Mouse (Mus musculus): ENCODE measurements at regions not wholly inside any gene's neighbourhood (a gene's known extent, or its start where the extent isn't known, plus 50 kb on each side); places are given as distances from the start of the nearest gene placed in this dataset.

DNA sequence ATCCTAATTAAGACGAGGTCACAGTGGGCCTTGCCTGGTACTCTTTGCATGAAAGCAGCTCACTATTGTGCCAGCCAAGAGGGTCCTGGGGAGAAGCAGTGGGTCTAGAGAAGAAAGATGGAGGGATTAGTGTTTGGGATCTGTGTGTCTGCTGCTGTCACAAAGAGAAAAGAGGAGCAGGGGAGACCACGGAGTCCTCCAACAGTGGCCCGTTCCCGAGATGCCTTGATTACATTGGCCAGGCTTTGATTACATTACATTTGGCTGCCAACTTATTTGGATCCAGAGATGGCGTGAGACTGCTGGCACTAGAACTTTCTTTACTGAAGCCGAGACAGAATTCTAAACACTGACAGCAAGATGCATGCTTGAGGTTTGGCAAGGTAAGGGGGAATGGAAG is 78.4 kb upstream of the Slc1a3 start:
- Histone ChIP-seq H3K4me3 (ENCODE audit: low read depth, low read length) (no peak overlapping the region), H3K9me3 (replicated peaks; ENCODE audit: control insufficient read depth, low read length) (no peaks in the 10 kb centered on the region), H3K27ac (ENCODE audit: low read depth, low read length) (no peak overlapping the region), H3K4me2 (no peak overlapping the region), H3K27me3 (ENCODE audit: control insufficient read depth, insufficient read depth, low read length) (no peaks in the 10 kb centered on the region), H3K36me3 (ENCODE audit: control insufficient read depth, insufficient read depth, low read length) (no peaks in the 10 kb centered on the region), H3K9ac (ENCODE audit: low read depth, low read length) (no peak overlapping the region), H3K4me1 (ENCODE audit: control insufficient read depth, insufficient read depth, low read length) (no peaks in the 10 kb centered on the region)
- no peak for ATAC-seq (replicated peaks; ENCODE audit: insufficient number of reproducible peaks, low FRiP score, low TSS enrichment)
- 80% methylated on average over 6 of the region's 6 CpGs for WGBS (ENCODE audit: insufficient replicate concordance)

DNA sequence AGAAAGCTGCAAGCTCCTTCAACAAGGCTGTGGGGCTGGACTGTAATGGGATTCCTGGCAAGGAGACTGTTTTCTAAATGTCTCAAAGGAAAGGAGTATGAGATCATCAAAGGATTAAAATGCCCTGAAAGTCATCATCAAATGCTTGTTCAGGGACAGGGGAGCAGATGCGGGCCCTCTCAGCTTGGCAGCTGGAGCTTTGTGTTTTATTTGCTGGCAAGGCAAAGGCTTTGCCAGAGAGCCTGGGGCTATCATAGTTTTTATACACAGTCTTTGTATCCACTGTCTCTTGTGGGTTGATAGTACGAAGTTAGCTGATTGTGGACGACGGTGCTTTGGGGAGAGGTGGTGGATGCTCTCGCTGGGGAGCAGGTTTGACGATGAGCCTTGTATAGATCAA is 75.0 kb upstream of the Slc1a3 start:
- H3K4me1 ChIP-seq (ENCODE audit: control insufficient read depth, insufficient read depth, low read length): no peaks in the 10 kb centered on the region
- H3K9ac ChIP-seq (ENCODE audit: low read depth, low read length): no peak overlapping the region
- no peak for ATAC-seq (replicated peaks; ENCODE audit: insufficient number of reproducible peaks, low FRiP score, low TSS enrichment)
- H3K4me3 ChIP-seq (ENCODE audit: low read depth, low read length): no peak overlapping the region
- no peak overlapping the region for H3K4me2 ChIP-seq
- H3K27ac ChIP-seq (ENCODE audit: low read depth, low read length): no peak overlapping the region
- H3K9me3 ChIP-seq (replicated peaks; ENCODE audit: control insufficient read depth, low read length): no peaks in the 10 kb centered on the region
- WGBS (ENCODE audit: insufficient replicate concordance): 78% methylated on average over 6 of the region's 6 CpGs
- no peaks in the 10 kb centered on the region for H3K27me3 ChIP-seq (ENCODE audit: control insufficient read depth, insufficient read depth, low read length)
- H3K36me3 ChIP-seq (ENCODE audit: control insufficient read depth, insufficient read depth, low read length): no peaks in the 10 kb centered on the region

DNA sequence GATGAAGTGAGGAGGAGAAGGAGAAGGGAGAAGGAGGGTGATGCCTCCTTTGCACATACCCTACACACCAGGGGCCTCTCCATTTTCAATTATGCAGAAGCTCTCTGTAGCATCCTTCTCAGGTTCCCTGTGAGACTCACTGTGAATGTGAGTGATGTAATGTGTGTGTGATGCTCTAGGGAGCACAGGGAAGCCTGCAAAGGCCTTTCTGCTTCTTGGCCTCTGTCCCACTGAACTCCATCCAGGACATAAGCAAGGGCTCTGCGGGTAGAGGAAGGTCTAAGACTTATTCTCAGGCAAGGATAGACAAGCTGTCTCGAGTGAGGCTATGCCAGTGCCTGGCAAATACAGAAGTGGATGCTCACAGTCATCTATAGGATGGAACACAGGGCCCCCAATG is 73.0 kb upstream of the Slc1a3 start:
- Histone ChIP-seq H3K36me3 (ENCODE audit: control insufficient read depth, insufficient read depth, low read length) (no peaks in the 10 kb centered on the region), H3K27ac (ENCODE audit: low read depth, low read length) (no peak overlapping the region), H3K9me3 (replicated peaks; ENCODE audit: control insufficient read depth, low read length) (no peaks in the 10 kb centered on the region), H3K27me3 (ENCODE audit: control insufficient read depth, insufficient read depth, low read length) (no peaks in the 10 kb centered on the region), H3K4me3 (ENCODE audit: low read depth, low read length) (no peak overlapping the region), H3K4me1 (ENCODE audit: control insufficient read depth, insufficient read depth, low read length) (no peaks in the 10 kb centered on the region), H3K4me2 (no peak overlapping the region), H3K9ac (ENCODE audit: low read depth, low read length) (no peak overlapping the region)
- WGBS (ENCODE audit: insufficient replicate concordance): 67% methylated on average over 2 of the region's 2 CpGs
- ATAC-seq (replicated peaks; ENCODE audit: insufficient number of reproducible peaks, low FRiP score, low TSS enrichment): no peak

DNA sequence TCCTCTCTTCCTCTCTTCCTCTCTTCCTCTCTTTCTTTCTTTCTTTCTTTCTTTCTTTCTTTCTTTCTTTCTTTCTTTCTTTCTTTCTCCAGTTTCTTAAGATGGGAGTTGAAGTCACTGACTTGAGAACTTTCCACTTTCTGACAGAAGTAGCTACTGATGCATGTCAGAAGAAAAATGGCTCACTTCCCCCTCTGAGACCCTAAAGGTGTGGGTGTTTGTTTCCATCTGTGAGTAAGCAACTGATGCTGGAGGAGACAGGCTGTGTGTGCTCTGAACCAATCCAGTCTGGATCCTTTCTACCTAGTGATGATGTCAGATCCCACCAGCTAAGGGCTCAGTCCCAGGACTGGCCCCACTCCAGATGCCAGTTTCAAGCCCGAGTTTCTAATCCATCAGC is 72.5 kb upstream of the Slc1a3 start:
- Histone ChIP-seq H3K9ac (ENCODE audit: low read depth, low read length) (no peak overlapping the region), H3K4me1 (ENCODE audit: control insufficient read depth, insufficient read depth, low read length) (no peaks in the 10 kb centered on the region), H3K36me3 (ENCODE audit: control insufficient read depth, insufficient read depth, low read length) (no peaks in the 10 kb centered on the region), H3K27me3 (ENCODE audit: control insufficient read depth, insufficient read depth, low read length) (no peaks in the 10 kb centered on the region), H3K9me3 (replicated peaks; ENCODE audit: control insufficient read depth, low read length) (no peaks in the 10 kb centered on the region), H3K27ac (ENCODE audit: low read depth, low read length) (no peak overlapping the region), H3K4me3 (ENCODE audit: low read depth, low read length) (no peak overlapping the region), H3K4me2 (no peak overlapping the region)
- ATAC-seq (replicated peaks; ENCODE audit: insufficient number of reproducible peaks, low FRiP score, low TSS enrichment): no peak
- WGBS (ENCODE audit: insufficient replicate concordance): 70% methylated on average over 1 of the region's 1 CpGs

DNA sequence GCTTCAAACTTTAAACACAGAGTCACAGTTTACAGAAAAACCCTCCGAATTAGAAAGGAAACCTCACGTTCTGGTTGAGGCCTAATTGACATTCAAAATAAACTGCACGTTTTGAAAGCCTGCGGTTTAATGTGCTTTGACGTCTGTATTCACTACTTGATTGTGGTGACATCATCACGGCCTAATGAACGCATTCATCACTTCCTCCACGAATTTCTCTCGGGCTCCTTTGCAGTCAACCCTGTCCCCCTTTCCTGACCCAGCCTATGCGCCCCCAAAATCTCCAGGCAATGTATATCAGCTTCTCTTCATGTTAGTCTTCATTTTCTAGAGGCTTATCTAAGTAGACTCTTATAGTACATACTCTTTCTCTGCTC is 71.6 kb upstream of the Slc1a3 start:
- no peaks in the 10 kb centered on the region for H3K36me3 ChIP-seq (ENCODE audit: control insufficient read depth, insufficient read depth, low read length)
- 80% methylated on average over 10 of the region's 10 CpGs for WGBS (ENCODE audit: insufficient replicate concordance)
- no peak overlapping the region for H3K4me2 ChIP-seq
- H3K4me3 ChIP-seq (ENCODE audit: low read depth, low read length): no peak overlapping the region
- ATAC-seq (replicated peaks; ENCODE audit: insufficient number of reproducible peaks, low FRiP score, low TSS enrichment): no peak
- H3K9ac ChIP-seq (ENCODE audit: low read depth, low read length): no peak overlapping the region
- no peaks in the 10 kb centered on the region for H3K27me3 ChIP-seq (ENCODE audit: control insufficient read depth, insufficient read depth, low read length)
- no peaks in the 10 kb centered on the region for H3K4me1 ChIP-seq (ENCODE audit: control insufficient read depth, insufficient read depth, low read length)
- no peak overlapping the region for H3K27ac ChIP-seq (ENCODE audit: low read depth, low read length)
- H3K9me3 ChIP-seq (replicated peaks; ENCODE audit: control insufficient read depth, low read length): no peaks in the 10 kb centered on the region

DNA sequence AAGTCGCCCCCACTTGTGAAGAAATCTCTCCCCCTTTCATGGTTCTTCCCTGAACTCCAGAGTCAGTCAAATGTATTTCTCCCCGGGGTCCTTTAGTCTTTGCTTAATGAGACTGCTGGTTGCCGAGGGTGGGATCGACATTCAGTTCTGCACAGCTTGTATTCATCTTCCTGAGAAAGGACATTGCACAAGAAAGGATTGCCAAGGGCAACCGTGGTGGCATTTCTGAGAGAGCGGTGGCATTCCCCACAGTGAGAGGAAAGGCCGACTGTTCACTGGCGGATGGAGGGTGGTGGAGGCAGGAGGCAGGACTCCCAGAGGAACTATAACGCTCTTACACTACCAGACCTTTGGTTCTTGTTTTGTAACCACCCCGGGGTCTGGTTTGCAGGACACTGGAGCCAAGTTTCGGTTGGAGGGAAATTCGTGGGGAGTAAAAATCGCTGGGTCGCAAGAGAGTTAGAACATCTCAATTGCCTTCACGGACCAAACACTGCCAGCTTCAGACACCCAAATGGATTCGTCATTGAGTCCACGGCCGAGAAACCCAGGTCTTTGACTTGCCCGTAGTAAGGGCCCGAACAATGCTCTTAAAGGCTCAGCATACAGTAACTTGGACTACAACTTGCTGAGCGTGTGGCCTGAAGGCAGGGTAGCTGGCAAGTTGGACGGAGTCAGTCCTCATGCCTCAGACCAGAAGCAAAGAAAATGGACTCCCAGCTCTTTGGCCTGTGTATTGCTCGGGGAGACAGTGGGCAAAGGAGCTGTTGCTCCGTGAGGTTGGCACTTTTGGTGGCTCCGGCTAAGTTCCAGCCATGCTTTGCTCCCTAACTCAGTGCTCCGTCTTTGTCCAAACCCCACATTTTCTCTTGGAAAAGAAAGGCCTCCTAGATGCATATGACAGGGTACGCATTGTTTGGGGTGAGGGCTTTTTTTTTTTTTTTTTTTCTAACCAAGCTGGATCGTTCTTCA is 70.9 kb upstream of the Slc1a3 start:
- Histone ChIP-seq H3K4me2 (no peak overlapping the region), H3K27me3 (ENCODE audit: control insufficient read depth, insufficient read depth, low read length) (no peaks in the 10 kb centered on the region), H3K9ac (ENCODE audit: low read depth, low read length) (no peak overlapping the region), H3K36me3 (ENCODE audit: control insufficient read depth, insufficient read depth, low read length) (no peaks in the 10 kb centered on the region), H3K9me3 (replicated peaks; ENCODE audit: control insufficient read depth, low read length) (no peaks in the 10 kb centered on the region), H3K4me3 (ENCODE audit: low read depth, low read length) (no peak overlapping the region), H3K4me1 (ENCODE audit: control insufficient read depth, insufficient read depth, low read length) (no peaks in the 10 kb centered on the region), H3K27ac (ENCODE audit: low read depth, low read length) (no peak overlapping the region)
- no peak for ATAC-seq (replicated peaks; ENCODE audit: insufficient number of reproducible peaks, low FRiP score, low TSS enrichment)
- 90% methylated on average over 28 of the region's 28 CpGs for WGBS (ENCODE audit: insufficient replicate concordance)

DNA sequence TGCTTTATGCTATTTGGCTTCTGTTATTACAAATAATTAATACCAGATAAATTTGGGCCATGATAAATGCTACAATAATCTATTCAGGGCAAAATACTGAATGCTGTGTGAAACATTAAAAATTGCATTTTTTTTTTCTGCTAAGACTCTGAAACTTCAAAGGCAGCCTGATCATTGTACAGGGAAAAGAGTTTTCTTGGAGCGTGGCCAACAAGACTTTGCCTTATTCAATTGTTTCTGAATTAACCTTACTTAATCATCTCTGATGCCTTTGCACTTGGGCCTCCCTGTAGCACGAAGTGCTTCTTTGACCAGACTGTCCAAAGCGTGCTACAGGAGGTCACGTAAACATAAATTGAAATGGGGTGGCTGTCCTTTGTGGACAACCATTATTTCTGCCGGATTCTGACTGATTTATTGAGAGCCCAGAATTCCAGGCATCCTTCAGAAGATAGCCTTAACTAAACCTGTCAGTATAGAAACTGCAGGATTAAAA is 69.9 kb upstream of the Slc1a3 start:
- Histone ChIP-seq H3K9ac (ENCODE audit: low read depth, low read length) (no peak overlapping the region), H3K27ac (ENCODE audit: low read depth, low read length) (no peak overlapping the region), H3K4me1 (ENCODE audit: control insufficient read depth, insufficient read depth, low read length) (no peaks in the 10 kb centered on the region), H3K9me3 (replicated peaks; ENCODE audit: control insufficient read depth, low read length) (no peaks in the 10 kb centered on the region), H3K4me3 (ENCODE audit: low read depth, low read length) (no peak overlapping the region), H3K36me3 (ENCODE audit: control insufficient read depth, insufficient read depth, low read length) (no peaks in the 10 kb centered on the region), H3K4me2 (no peak overlapping the region), H3K27me3 (ENCODE audit: control insufficient read depth, insufficient read depth, low read length) (no peaks in the 10 kb centered on the region)
- ATAC-seq (replicated peaks; ENCODE audit: insufficient number of reproducible peaks, low FRiP score, low TSS enrichment): no peak
- 80% methylated on average over 5 of the region's 5 CpGs for WGBS (ENCODE audit: insufficient replicate concordance)

DNA sequence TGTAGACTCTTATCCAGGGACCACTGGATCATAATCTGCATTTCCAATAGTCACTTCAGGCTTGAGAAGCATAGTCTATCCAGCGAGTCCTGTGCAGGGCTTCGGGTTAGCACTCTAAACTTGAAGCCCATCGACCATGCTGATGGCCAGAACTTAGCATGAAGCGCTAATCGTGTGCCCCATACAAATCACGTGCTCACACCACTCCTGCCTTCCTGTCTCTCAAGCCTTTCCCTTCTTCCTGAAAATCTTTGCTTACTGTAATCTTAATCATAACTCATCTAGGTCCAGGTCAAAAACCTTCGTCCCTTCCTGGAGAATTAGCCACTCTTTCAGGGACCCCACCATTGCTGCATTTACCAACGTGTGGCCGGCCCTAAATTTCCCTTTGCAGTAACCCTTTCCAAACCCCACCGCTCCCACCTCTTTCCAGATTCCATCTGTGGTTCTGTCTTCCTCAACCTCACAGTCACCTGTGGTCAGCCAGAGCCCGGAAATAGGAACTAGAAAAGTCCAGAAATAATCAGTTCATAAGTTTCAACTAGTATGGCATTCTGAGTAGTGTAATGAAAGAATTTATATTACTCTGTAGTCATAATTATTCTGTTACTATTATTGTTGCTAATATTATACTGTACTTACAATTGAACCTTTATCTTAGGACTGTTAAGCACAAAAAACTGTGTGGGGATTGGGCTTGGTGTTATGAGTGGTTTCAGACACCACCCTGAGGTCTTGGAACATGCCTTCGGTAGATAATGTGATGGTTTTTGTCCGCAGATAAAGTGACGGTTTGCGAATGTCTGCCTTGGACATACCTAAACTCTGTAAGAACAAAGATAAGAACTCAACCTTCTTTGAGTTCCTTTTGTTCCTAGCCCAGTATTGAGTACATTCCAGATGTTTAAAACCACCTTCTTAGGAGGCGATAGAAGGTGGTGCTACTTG is 57.3 kb upstream of the Slc1a3 start:
- Histone ChIP-seq H3K4me2 (no peak overlapping the region), H3K9ac (ENCODE audit: low read depth, low read length) (no peak overlapping the region), H3K9me3 (replicated peaks; ENCODE audit: control insufficient read depth, low read length) (no peaks in the 10 kb centered on the region), H3K36me3 (ENCODE audit: control insufficient read depth, insufficient read depth, low read length) (no peaks in the 10 kb centered on the region), H3K4me1 (ENCODE audit: control insufficient read depth, insufficient read depth, low read length) (no peaks in the 10 kb centered on the region), H3K27me3 (ENCODE audit: control insufficient read depth, insufficient read depth, low read length) (no peaks in the 10 kb centered on the region), H3K4me3 (ENCODE audit: low read depth, low read length) (no peak overlapping the region), H3K27ac (ENCODE audit: low read depth, low read length) (no peak overlapping the region)
- ATAC-seq (replicated peaks; ENCODE audit: insufficient number of reproducible peaks, low FRiP score, low TSS enrichment): no peak
- 78% methylated on average over 16 of the region's 16 CpGs for WGBS (ENCODE audit: insufficient replicate concordance)

Measured in heart, embryonic 11.5 days (tissue).